Mouse (Mus musculus) CH12.LX (cell line): ENCODE results near the gene P4ha2. TPM values are rescaled to one million over a fixed set of nuclear protein-coding genes. Genes with fewer than 3 reads are reported as not detected.
A peak's percentile ranks its signal among the peaks of the same experiment; 100 is the strongest.

Experiments used
- DNase-seq: peaks from one replicate; pipeline ENCODE4 v3.0.0-alpha.2; 2013; ENCODE audit errors: extremely low read depth
- H3K27ac ChIP-seq: 2 replicates; pipeline ENCODE4 v1.5.1; 2012; ENCODE audit warnings: low read depth, mild to moderate bottlenecking, control low read depth, moderate library complexity; ENCODE audit not compliant: insufficient read depth
- H3K27me3 ChIP-seq: replicated peaks from 2 replicates; pipeline ENCODE3; 2012; ENCODE audit warnings: inconsistent platforms
- H3K36me3 ChIP-seq, 2 experiments: replicated peaks in 1 of 2; 2 replicates each; pipeline versions ENCODE3 to v1.6.1; 2012; ENCODE audit warnings: inconsistent platforms in 1 of 2, low read length in 1 of 2, mild to moderate bottlenecking in 1 of 2, mixed read lengths in 1 of 2, moderate library complexity in 1 of 2; ENCODE audit not compliant: control insufficient read depth in 1 of 2, insufficient read depth in 1 of 2
- H3K4me1 ChIP-seq, 2 experiments: 2 replicates each; pipeline ENCODE4 v1.6.1; 2012; ENCODE audit warnings: inconsistent platforms in 1 of 2, moderate library complexity in 1 of 2; ENCODE audit not compliant: insufficient read depth in 2 of 2, control insufficient read depth in 1 of 2
- H3K4me2 ChIP-seq: 2 replicates; pipeline ENCODE4 v1.6.1; 2012; ENCODE audit warnings: low read depth, mild to moderate bottlenecking, control low read depth; ENCODE audit not compliant: poor library complexity, insufficient read depth, severe bottlenecking
- H3K4me3 ChIP-seq, 3 experiments: fragments of 150-350 bp in 1 of 3; sonication (generic) in 1 of 3; replicated peaks in 1 of 3; 2 replicates each; pipeline versions ENCODE3 to v1.5.1; 2011 to 2012; ENCODE audit warnings: low read depth in 2 of 3, low read length in 2 of 3, mild to moderate bottlenecking in 2 of 3, moderate library complexity in 2 of 3, control low read depth in 1 of 3, improper control_type of control experiment in 1 of 3, inconsistent platforms in 1 of 3, mixed read lengths in 1 of 3; ENCODE audit not compliant: poor library complexity in 1 of 3
- H3K79me2 ChIP-seq: replicated peaks from 2 replicates; pipeline ENCODE4 v1.6.1; 2012; ENCODE audit warnings: mild to moderate bottlenecking, moderate library complexity; ENCODE audit not compliant: control insufficient read depth, poor library complexity, insufficient read depth, severe bottlenecking; ENCODE audit errors: extremely low read depth
- H3K9ac ChIP-seq: 2 replicates; pipeline ENCODE4 v1.6.1; 2012; ENCODE audit warnings: low read depth, mild to moderate bottlenecking, control low read depth, moderate library complexity; ENCODE audit not compliant: insufficient read depth
- H3K9me3 ChIP-seq: replicated peaks from 2 replicates; pipeline ENCODE3; 2012; ENCODE audit warnings: low read length, inconsistent platforms, mixed read lengths
- BHLHE40 ChIP-seq: IDR thresholded peaks from 2 replicates; pipeline ENCODE4 v1.6.1; 2011; ENCODE audit warnings: mild to moderate bottlenecking, low read depth, low read length, improper control_type of control experiment
- CHD2 ChIP-seq: IDR thresholded peaks from 2 replicates; pipeline ENCODE4 v1.6.1; 2011; ENCODE audit warnings: low read length, improper control_type of control experiment
- CTCF ChIP-seq, 2 experiments: IDR thresholded peaks in 1 of 2; conservative IDR thresholded peaks in 1 of 2; 2 replicates each; pipeline ENCODE4 v1.5.1; 2011 to 2012; ENCODE audit warnings: low read depth in 2 of 2, low read length in 2 of 2, improper control_type of control experiment in 1 of 2, inconsistent platforms in 1 of 2, mild to moderate bottlenecking in 1 of 2, moderate library complexity in 1 of 2
- E2F4 ChIP-seq: IDR thresholded peaks from 2 replicates; pipeline ENCODE4 v1.6.1; 2011; ENCODE audit warnings: low read depth, low read length, improper control_type of control experiment; ENCODE audit not compliant: insufficient replicate concordance
- ELF1 ChIP-seq: IDR thresholded peaks from 2 replicates; pipeline ENCODE4 v1.6.1; 2014; ENCODE audit warnings: low read depth, mild to moderate bottlenecking, inconsistent platforms, low read length, improper control_type of control experiment
- EP300 ChIP-seq: IDR thresholded peaks from 2 replicates; pipeline ENCODE4 v1.6.1; 2011; ENCODE audit warnings: low read length, improper control_type of control experiment
- ETS1 ChIP-seq: conservative IDR thresholded peaks from 2 replicates; pipeline ENCODE4 v1.6.1; 2012; ENCODE audit warnings: low read depth, mild to moderate bottlenecking, inconsistent platforms, low read length, improper control_type of control experiment, moderate library complexity
- HCFC1 ChIP-seq: IDR thresholded peaks from 2 replicates; pipeline ENCODE4 v1.6.1; 2012; ENCODE audit warnings: low read depth, mild to moderate bottlenecking, inconsistent platforms, low read length, improper control_type of control experiment
- JUN ChIP-seq: IDR thresholded peaks from 2 replicates; pipeline ENCODE4 v1.6.1; 2011; ENCODE audit warnings: low read depth, mild to moderate bottlenecking, low read length, improper control_type of control experiment, moderate library complexity; ENCODE audit not compliant: insufficient read depth
- JUND ChIP-seq: conservative IDR thresholded peaks from 2 replicates; pipeline ENCODE4 v1.6.1; 2011; ENCODE audit warnings: low read depth, low read length, improper control_type of control experiment
- KAT2A ChIP-seq: IDR thresholded peaks from 2 replicates; pipeline ENCODE4 v1.6.1; 2012; ENCODE audit warnings: low read length, improper control_type of control experiment, inconsistent platforms; ENCODE audit not compliant: insufficient replicate concordance
- MAFK ChIP-seq: IDR thresholded peaks from 2 replicates; pipeline ENCODE4 v1.6.1; 2011; ENCODE audit warnings: low read length, improper control_type of control experiment; ENCODE audit not compliant: insufficient replicate concordance
- MAX ChIP-seq: IDR thresholded peaks from 2 replicates; pipeline ENCODE4 v1.6.1; 2011; ENCODE audit warnings: low read length, improper control_type of control experiment
- MAZ ChIP-seq: IDR thresholded peaks from 2 replicates; pipeline ENCODE4 v1.6.1; 2012; ENCODE audit warnings: low read depth, mild to moderate bottlenecking, inconsistent platforms, low read length, improper control_type of control experiment, moderate library complexity
- MEF2A ChIP-seq: IDR thresholded peaks from 2 replicates; pipeline ENCODE4 v1.6.1; 2014; ENCODE audit warnings: low read depth, mild to moderate bottlenecking, inconsistent platforms, low read length, improper control_type of control experiment, borderline replicate concordance
- MYC ChIP-seq: IDR thresholded peaks from 2 replicates; pipeline ENCODE4 v1.6.1; 2011; ENCODE audit warnings: low read depth, mild to moderate bottlenecking, improper control_type of control experiment, low read length
- NELFE ChIP-seq: IDR thresholded peaks from 2 replicates; pipeline ENCODE4 v1.6.1; 2011; ENCODE audit warnings: low read depth, low read length, improper control_type of control experiment
- PAX5 ChIP-seq: IDR thresholded peaks from 2 replicates; pipeline ENCODE4 v1.6.1; 2012; ENCODE audit warnings: low read length, inconsistent platforms, mixed read lengths
- POLR2A ChIP-seq: IDR thresholded peaks from 2 replicates; pipeline ENCODE4 v1.6.1; 2011; ENCODE audit warnings: low read depth, mild to moderate bottlenecking, improper control_type of control experiment, low read length
- POLR2AphosphoS2 ChIP-seq: IDR thresholded peaks from 2 replicates; pipeline ENCODE4 v1.6.1; 2011; ENCODE audit warnings: low read depth, low read length, improper control_type of control experiment
- RAD21 ChIP-seq: IDR thresholded peaks from 2 replicates; pipeline ENCODE4 v1.6.1; 2011; ENCODE audit warnings: low read depth, mild to moderate bottlenecking, low read length, improper control_type of control experiment, moderate library complexity
- RCOR1 ChIP-seq: conservative IDR thresholded peaks from 2 replicates; pipeline ENCODE4 v1.6.1; 2012; ENCODE audit warnings: low read depth, mild to moderate bottlenecking, inconsistent platforms, low read length, improper control_type of control experiment
- SIN3A ChIP-seq: IDR thresholded peaks from 2 replicates; pipeline ENCODE4 v1.6.1; 2012; ENCODE audit warnings: low read length, improper control_type of control experiment, inconsistent platforms
- SMC3 ChIP-seq: IDR thresholded peaks from 2 replicates; pipeline ENCODE4 v1.6.1; 2011; ENCODE audit warnings: low read depth, low read length, improper control_type of control experiment
- TBP ChIP-seq: conservative IDR thresholded peaks from 2 replicates; pipeline ENCODE4 v1.6.1; 2011; ENCODE audit warnings: low read depth, low read length, improper control_type of control experiment
- USF2 ChIP-seq: conservative IDR thresholded peaks from 2 replicates; pipeline ENCODE4 v1.6.1; 2011; ENCODE audit warnings: low read depth, low read length, improper control_type of control experiment
- ZC3H11A ChIP-seq: IDR thresholded peaks from 2 replicates; pipeline ENCODE4 v1.6.1; 2012; ENCODE audit warnings: low read depth, mild to moderate bottlenecking, inconsistent platforms, low read length, improper control_type of control experiment
- ZMIZ1 ChIP-seq: IDR thresholded peaks from 2 replicates; pipeline ENCODE4 v1.6.1; 2012; ENCODE audit warnings: low read depth, mild to moderate bottlenecking, inconsistent platforms, low read length, improper control_type of control experiment
- ZNF384 ChIP-seq: IDR thresholded peaks from 2 replicates; pipeline ENCODE4 v1.6.1; 2012; ENCODE audit warnings: low read depth, low read length, improper control_type of control experiment, inconsistent platforms
- dilution Hi-C: fragments of 300-500 bp; cut with MboI; formaldehyde crosslinking; loops from 2 replicates; pipeline ENCODE4 v1.14.3; 2020; ENCODE audit warnings: low sequenced_read_pairs; ENCODE audit not compliant: extremely low pct_unique_long_range_greater_than_20kb, extremely low pct_ligation_motif_present
- in situ Hi-C: fragments of 300-500 bp; cut with MboI; formaldehyde crosslinking; loops from 3 replicates; pipeline ENCODE4 v1.14.3; 2019; ENCODE audit warnings: low sequenced_read_pairs, low pct_ligation_motif_present, low pct_unique_long_range_greater_than_20kb, mixed read lengths
- polyA plus RNA-seq: library from polyadenylated mRNA; unstranded; fragments of >175 nt; gene quantifications from 2 replicates; pipeline ENCODE4 v1.2.1, GENCODE M21; 2012; ENCODE audit warnings: low read depth; ENCODE audit not compliant: insufficient read length
- total RNA-seq, 2 experiments: library from RNA; depleted of rRNA; stranded (reverse); fragments of 300-350 nt in 1 of 2; fragments of >200 nt in 1 of 2; gene quantifications; 2 replicates each; pipeline ENCODE4 v1.2.3; 2012 to 2014

Gene P4ha2
- total and polyA plus RNA-seq, 3 experiments, result 3.6 to 10.0 (median 7.9) TPM

- dilution Hi-C loops, result no loop called here
- Histone ChIP-seq H3K9me3 (no peaks in the 10 kb centered on the region), H3K4me2 (no peak overlapping the region), H3K4me3 (no peak overlapping the region), H3K4me1 (peaks cover 0 to 7% of the 10 kb centered on the region in 2 experiments; a peak in 2 of 4 replicates), H3K27ac (no peak overlapping the region), H3K79me2 (no peaks in the 10 kb centered on the region), H3K36me3 (no peaks in the 10 kb centered on the region), H3K27me3 (no peaks in the 10 kb centered on the region), H3K9ac (no peak overlapping the region)
- TF ChIP-seq SMC3 (no peak), MAX (no peak), ZNF384 (no peak), USF2 (no peak), MAFK (no peak), NELFE (no peak), ZMIZ1 (no peak), ETS1 (no peak), BHLHE40 (no peak), POLR2A (no peak), JUN (no peak), E2F4 (no peak), EP300 (no peak), ELF1 (no peak), CTCF (conservative IDR thresholded peaks at IDR 0.05 in 1 of 2, IDR thresholded peaks at IDR 0.05 in 1 of 2; ENCODE audit: low read depth in 2 of 2, low read length in 2 of 2) (no peak), POLR2AphosphoS2 (no peak)
- in situ Hi-C loops, result loop anchor here (5.0 kb wide), 1 partner anchor 51 kb away; no protein-coding TSS in a partner anchor
- DNase-seq, result no peak
These were observed 46.8 kb upstream of the P4ha2 start for GRCm38 (mm10) chr11:54053090-54053489.

GRCm38 (mm10) chr11:54054257-54054656 lies 45.6 kb upstream of the P4ha2 start:
- Histone ChIP-seq H3K9me3 (no peaks in the 10 kb centered on the region), H3K27me3 (peaks cover under 1% of the 10 kb centered on the region), H3K4me3 (no peak overlapping the region), H3K27ac (no peak overlapping the region), H3K4me1 (no peaks in the 10 kb centered on the region), H3K4me2 (no peak overlapping the region), H3K36me3 (no peaks in the 10 kb centered on the region), H3K79me2 (no peaks in the 10 kb centered on the region), H3K9ac (no peak overlapping the region)
- in situ Hi-C loops, result loop anchor here (5.0 kb wide), 1 partner anchor 52 kb away; no protein-coding TSS in a partner anchor
- TF ChIP-seq ELF1, result 0 out of 2 replicates have a peak, but pooled peaks have one; percentile 25
- TF ChIP-seq KAT2A, result no peak
- no peak for TF ChIP-seq JUND
- TF ChIP-seq E2F4, result 0 out of 2 replicates have a peak, but pooled peaks have one; percentile 36
- peak; percentile 43 to 94; a peak in 3 of 4 replicates for TF ChIP-seq CTCF (conservative IDR thresholded peaks at IDR 0.05 in 1 of 2, IDR thresholded peaks at IDR 0.05 in 1 of 2; ENCODE audit: low read depth in 2 of 2, low read length in 2 of 2)
- no peak for TF ChIP-seq MAZ
- no peak for TF ChIP-seq POLR2A
- TF ChIP-seq HCFC1, result no peak
- TF ChIP-seq PAX5, result no peak
- no peak for TF ChIP-seq TBP
- no peak for TF ChIP-seq CHD2
- no peak for TF ChIP-seq SIN3A
- peak; percentile 48; the same call in 1 of the 2 replicates for TF ChIP-seq NELFE
- peak; percentile 60 for TF ChIP-seq ZC3H11A
- no peak for TF ChIP-seq ZNF384
- no peak for TF ChIP-seq POLR2AphosphoS2
- no peak for TF ChIP-seq USF2
- peak; percentile 90 for TF ChIP-seq RAD21
- peak; percentile 88 for TF ChIP-seq SMC3
- TF ChIP-seq MEF2A, result no peak
- TF ChIP-seq MYC, result no peak
- TF ChIP-seq RCOR1, result no peak
- no peak for TF ChIP-seq EP300
- peak; percentile 76 for DNase-seq
- dilution Hi-C loops, result no loop called here
